In genomic region chr5:100369093-100369492, GRCm38 (mm10) we compare ENCODE assay signal across 18 mouse cellular contexts. TPM values are rescaled to one million over a fixed set of nuclear protein-coding genes. Genes with fewer than 3 reads are reported as not detected.
DNase-seq lines count a peak whose midpoint lies in the region; ATAC-seq and TF ChIP-seq lines count a peak whose summit lies in the region.
"Had no signal": no experiment of that assay in that cellular context is flagged by ENCODE, and none has a peak within 500 bp of the region (broad histone marks: within the 10 kb centered on the region; RNA-seq: fewer than 3 reads in every experiment).

No protein-coding gene starts in this region.

- TF ChIP-seq POLR2A in liver, adult 2 months (IDR thresholded peaks at IDR 0.05; ENCODE audit: extremely low read depth, insufficient read depth, low read length) = no peak

- H3K9me3 ChIP-seq in liver, embryonic 11.5 days (ENCODE audit: control insufficient read depth, low read length) = no peaks in the 10 kb centered on the region
- H3K9me3 ChIP-seq in hindbrain, embryonic 10.5 days = no peaks in the 10 kb centered on the region
- no peaks in the 10 kb centered on the region for H3K9me3 ChIP-seq in hindbrain, embryonic 13.5 days
- H3K9me3 ChIP-seq: forebrain, embryonic 15.5 days; heart, embryonic 13.5 days; midbrain, embryonic 12.5 days; neural tube, embryonic 13.5 days; stomach, embryonic 15.5 days had no signal

- no peaks in the 10 kb centered on the region for H3K27me3 ChIP-seq in liver, adult 2 months (ENCODE audit: control insufficient read depth, insufficient read depth, low read length)
- no peaks in the 10 kb centered on the region for H3K27me3 ChIP-seq in liver, embryonic 11.5 days (replicated peaks; ENCODE audit: control insufficient read depth, insufficient read depth, low read length)
- no peaks in the 10 kb centered on the region for H3K27me3 ChIP-seq in hindbrain, embryonic 10.5 days (ENCODE audit: insufficient read depth, poor library complexity, severe bottlenecking)
- H3K27me3 ChIP-seq in hindbrain, embryonic 13.5 days = no peaks in the 10 kb centered on the region
- H3K27me3 ChIP-seq: forebrain, embryonic 15.5 days; heart, embryonic 13.5 days; midbrain, embryonic 12.5 days; neural tube, embryonic 13.5 days; Patski; stomach, embryonic 15.5 days had no signal

- H3K36me3 ChIP-seq in liver, adult 2 months (ENCODE audit: control insufficient read depth, insufficient read depth, low read length) = peaks cover 50% of the 10 kb centered on the region
- H3K36me3 ChIP-seq in liver, embryonic 11.5 days (ENCODE audit: control insufficient read depth, insufficient read depth, low read length) = peaks cover 30% of the 10 kb centered on the region
- H3K36me3 ChIP-seq in hindbrain, embryonic 10.5 days = peaks cover 86% of the 10 kb centered on the region
- peaks cover 83% of the 10 kb centered on the region for H3K36me3 ChIP-seq in hindbrain, embryonic 13.5 days

- H3K4me2 ChIP-seq in liver, embryonic 11.5 days = no peak overlapping the region
- no peak overlapping the region for H3K4me2 ChIP-seq in hindbrain, embryonic 13.5 days
- H3K4me2 ChIP-seq: forebrain, embryonic 15.5 days; heart, embryonic 13.5 days; midbrain, embryonic 12.5 days; neural tube, embryonic 13.5 days; stomach, embryonic 15.5 days had no signal

- peaks cover 22% of the 10 kb centered on the region for H3K4me1 ChIP-seq in liver, adult 2 months (ENCODE audit: control insufficient read depth, insufficient read depth, low read length)
- H3K4me1 ChIP-seq in liver, embryonic 11.5 days (replicated peaks; ENCODE audit: control insufficient read depth, insufficient read depth, low read length) = no peaks in the 10 kb centered on the region
- no peaks in the 10 kb centered on the region for H3K4me1 ChIP-seq in hindbrain, embryonic 10.5 days (replicated peaks)
- no peaks in the 10 kb centered on the region for H3K4me1 ChIP-seq in hindbrain, embryonic 13.5 days (replicated peaks)
- H3K4me1 ChIP-seq: midbrain, embryonic 12.5 days; neural tube, embryonic 13.5 days; stomach, embryonic 15.5 days had no signal

- TF ChIP-seq CTCF in liver, adult 2 months (IDR thresholded peaks at IDR 0.05; ENCODE audit: low read depth, low read length) = no peak

- H3K27ac ChIP-seq in liver, adult 2 months (replicated peaks; ENCODE audit: insufficient read depth, low read depth, low read length) = peak overlapping the region; percentile 79
- no peak overlapping the region for H3K27ac ChIP-seq in liver, embryonic 11.5 days (ENCODE audit: low read depth, low read length)
- H3K27ac ChIP-seq in hindbrain, embryonic 10.5 days = no peak overlapping the region
- no peak overlapping the region for H3K27ac ChIP-seq in hindbrain, embryonic 13.5 days
- H3K27ac ChIP-seq: forebrain, embryonic 15.5 days; midbrain, embryonic 12.5 days; neural tube, embryonic 13.5 days; stomach, embryonic 15.5 days had no signal

- 27% methylated on average over 6 of the region's 6 CpGs for WGBS in liver, adult 2 months
- WGBS in liver, embryonic 11.5 days = 85% methylated on average over 6 of the region's 6 CpGs
- WGBS in hindbrain, embryonic 10.5 days = 93% methylated on average over 6 of the region's 6 CpGs
- WGBS in hindbrain, embryonic 13.5 days = 94% methylated on average over 6 of the region's 6 CpGs

- no peak overlapping the region for H3K4me3 ChIP-seq in liver, adult 2 months (ENCODE audit: insufficient read depth, low read depth, low read length)
- H3K4me3 ChIP-seq in liver, embryonic 11.5 days (ENCODE audit: low read depth, low read length) = no peak overlapping the region
- no peak overlapping the region for H3K4me3 ChIP-seq in hindbrain, embryonic 10.5 days
- no peak overlapping the region for H3K4me3 ChIP-seq in hindbrain, embryonic 13.5 days
- H3K4me3 ChIP-seq: forebrain, embryonic 15.5 days; heart, embryonic 13.5 days; midbrain, embryonic 12.5 days; neural tube, embryonic 13.5 days; stomach, embryonic 15.5 days had no signal

- H3K79me2 ChIP-seq in liver, adult 2 months (ENCODE audit: control insufficient read depth, insufficient read depth, low read length) = no peaks in the 10 kb centered on the region

- peak; percentile 27 for DNase-seq in adrenal gland, postnatal 14 days
- no peak for DNase-seq in adrenal gland, adult 18-20 months (ENCODE audit: low spot score in 2 of 2)
- peak; percentile 91 for DNase-seq in liver, adult 2 months (ENCODE audit: extremely low read depth, low read depth, low spot score)
- no peak for DNase-seq in liver, embryonic 11.5 days (ENCODE audit: low spot score)
- peak; percentile 45 for DNase-seq in gonadal fat pad, adult 2 months (ENCODE audit: low read depth)
- DNase-seq in lung, postnatal 4 days = peak; percentile 28 to 47
- DNase-seq in hindbrain, embryonic 10.5 days (ENCODE audit: low spot score) = no peak
- DNase-seq: liver; spleen, adult 18-20 months had no signal

- peak overlapping the region; percentile 35 for H3K9ac ChIP-seq in liver, adult 2 months (ENCODE audit: low read depth, low read length)
- no peak overlapping the region for H3K9ac ChIP-seq in liver, embryonic 11.5 days (ENCODE audit: low read depth, low read length)
- H3K9ac ChIP-seq in hindbrain, embryonic 13.5 days = no peak overlapping the region
- H3K9ac ChIP-seq: forebrain, embryonic 15.5 days; midbrain, embryonic 12.5 days; neural tube, embryonic 13.5 days; stomach, embryonic 15.5 days had no signal

- no peak for ATAC-seq in liver, embryonic 11.5 days (replicated peaks; ENCODE audit: low FRiP score)
- ATAC-seq in hindbrain, embryonic 13.5 days (ENCODE audit: low FRiP score) = no peak
- ATAC-seq: activated CD4-positive, CD25-positive, alpha-beta regulatory T cell, adult 4 months; inflammation-experienced regulatory T-cells, adult 6 months had no signal

RNA-seq across cellular contexts. Expression of gene Sec31a, which starts 46.9 kb away (rescaled TPM):
- total RNA-seq in adrenal gland, postnatal 14 days (2021) = 160 and 173 TPM in 2 replicates
- total RNA-seq in adrenal gland, adult 18-20 months (2021) = 100 to 1,000 TPM; 157 to 164 TPM
- total RNA-seq in liver, adult 2 months (2014; rRNA removed) = 76.1 and 84.8 TPM in 2 replicates
- 162 and 188 TPM in 2 replicates for polyA plus RNA-seq in liver, adult 2 months (2012; rRNA removed)
- polyA plus RNA-seq in liver, embryonic 11.5 days (2014; fragmentation: Nextera tagmentation; extraction: Ambion mirVana) = 125 and 131 TPM in 2 replicates
- polyA plus RNA-seq in gonadal fat pad, adult 2 months (2012; rRNA removed) = 342 and 346 TPM in 2 replicates
- 108 and 114 TPM in 2 replicates for polyA plus RNA-seq in hindbrain, embryonic 10.5 days (2016; fragmentation: Nextera tagmentation; extraction: Ambion mirVana)
- polyA plus RNA-seq in hindbrain, embryonic 13.5 days (2015; fragmentation: Nextera tagmentation; extraction: Ambion mirVana) = 95.9 and 98.2 TPM in 2 replicates

Comparison
In these comparisons a context has a peak if more than half of its experiments do, and no peak if none do; other contexts are left out.
1. DNase-seq: peak in adrenal gland, postnatal 14 days (single experiment), liver, adult 2 months (single experiment), gonadal fat pad, adult 2 months (single experiment) and lung, postnatal 4 days (2 of 2); none in adrenal gland, adult 18-20 months (0 of 2), liver, embryonic 11.5 days (single experiment) and hindbrain, embryonic 10.5 days (single experiment).